Mouse (Mus musculus) midbrain, embryonic 14.5 days (tissue): ENCODE measurements at regions not wholly inside any gene's neighbourhood (a gene's known extent, or its start where the extent isn't known, plus 50 kb on each side); places are given as distances from the start of the nearest gene placed in this dataset.

Experiments
- ATAC-seq: fragments of 200-750 bp; cut with Nextera tagmentation; 2 replicates; pipeline ENCODE4 v1.8.0; 2017; ENCODE audit warnings: moderate number of reproducible peaks, moderate library complexity; ENCODE audit not compliant: low FRiP score, low TSS enrichment
- DNase-seq: peaks from one replicate; pipeline ENCODE4 v3.0.0-alpha.2; 2015
- H3K27ac ChIP-seq: fragments of 300-500 bp; sonication (generic); replicated peaks from 2 replicates; pipeline ENCODE4 v1.5.1; 2014; ENCODE audit warnings: mild to moderate bottlenecking, low read depth, low read length, moderate library complexity
- H3K27me3 ChIP-seq: fragments of 300-500 bp; sonication (generic); 2 replicates; pipeline ENCODE4 v1.6.1; 2014; ENCODE audit warnings: low read length, control low read depth, mixed read lengths; ENCODE audit not compliant: control insufficient read depth, insufficient read depth
- H3K36me3 ChIP-seq: fragments of 300-500 bp; sonication (generic); 2 replicates; pipeline ENCODE4 v1.6.1; 2014; ENCODE audit warnings: low read length, control low read depth; ENCODE audit not compliant: control insufficient read depth, insufficient read depth
- H3K4me1 ChIP-seq: fragments of 300-500 bp; sonication (generic); 2 replicates; pipeline ENCODE4 v1.6.1; 2014; ENCODE audit warnings: mild to moderate bottlenecking, antibody characterized with exemption, low read length, control low read depth; ENCODE audit not compliant: control insufficient read depth, insufficient read depth
- H3K4me2 ChIP-seq: fragments of 300-500 bp; sonication (generic); 2 replicates; pipeline ENCODE4 v1.6.1; 2014; ENCODE audit warnings: mild to moderate bottlenecking, low read length, moderate library complexity
- H3K4me3 ChIP-seq: fragments of 300-500 bp; sonication (generic); replicated peaks from 2 replicates; pipeline ENCODE4 v1.5.1; 2014; ENCODE audit warnings: low read depth, low read length
- H3K9ac ChIP-seq: fragments of 300-500 bp; sonication (generic); replicated peaks from 2 replicates; pipeline ENCODE4 v1.6.1; 2014; ENCODE audit warnings: mild to moderate bottlenecking, low read length, moderate library complexity
- H3K9me3 ChIP-seq: fragments of 300-500 bp; sonication (generic); 2 replicates; pipeline ENCODE4 v1.6.1; 2016; ENCODE audit warnings: low read length, control low read depth, mixed read lengths; ENCODE audit not compliant: control insufficient read depth
- WGBS: fragments of 180-500 bp; shearing (Covaris S2); extraction: QIAGEN DNeasy Blood & Tissue Kit; methylation state at CpG from one replicate; pipeline ENCODE4 v1.1.7; 2014; 5-methylcytosine and 5-hydroxymethylcytosine counted together

- ATAC-seq = no peak
- no peak overlapping the region for H3K4me2 ChIP-seq
Measured at GRCm38 (mm10) chr8:35205536-35205935, 560.1 kb upstream of the Gm19410 start.

GRCm38 (mm10) chr8:35206271-35206670 lies 559.3 kb upstream of the Gm19410 start:
- no peak for ATAC-seq
- no peaks in the 10 kb centered on the region for H3K27me3 ChIP-seq
- no peak overlapping the region for H3K9ac ChIP-seq
- no peak overlapping the region for H3K4me2 ChIP-seq
- no peak overlapping the region for H3K27ac ChIP-seq
- WGBS = 67% methylated on average over 6 of the region's 6 CpGs
- no peak for DNase-seq
- no peaks in the 10 kb centered on the region for H3K4me1 ChIP-seq
- no peak overlapping the region for H3K4me3 ChIP-seq
- no peaks in the 10 kb centered on the region for H3K36me3 ChIP-seq
- H3K9me3 ChIP-seq = no peaks in the 10 kb centered on the region

More at GRCm38 (mm10) chr8:35205536-35205935, 560.1 kb upstream of the Gm19410 start:
- Histone ChIP-seq H3K4me3 (no peak overlapping the region), H3K36me3 (no peaks in the 10 kb centered on the region), H3K27ac (no peak overlapping the region), H3K27me3 (no peaks in the 10 kb centered on the region), H3K4me1 (no peaks in the 10 kb centered on the region), H3K9me3 (no peaks in the 10 kb centered on the region), H3K9ac (no peak overlapping the region)
- DNase-seq = peak; percentile 69
- 19% methylated on average over 8 of the region's 8 CpGs for whole genome bisulfite sequencing

- WGBS = 89% methylated on average over 5 of the region's 5 CpGs
- H3K4me1 ChIP-seq = no peaks in the 10 kb centered on the region
- no peak overlapping the region for H3K9ac ChIP-seq
- no peak overlapping the region for H3K4me2 ChIP-seq
- no peak overlapping the region for H3K4me3 ChIP-seq
- H3K27ac ChIP-seq = no peak overlapping the region
- DNase-seq (no peak), ATAC-seq (no peak)
- no peaks in the 10 kb centered on the region for H3K27me3 ChIP-seq
- no peaks in the 10 kb centered on the region for H3K9me3 ChIP-seq
- no peaks in the 10 kb centered on the region for H3K36me3 ChIP-seq
Measured at GRCm38 (mm10) chr8:35208357-35208756, 557.2 kb upstream of the Gm19410 start.

- Histone ChIP-seq H3K4me3 (no peak overlapping the region), H3K4me2 (no peak overlapping the region), H3K4me1 (no peaks in the 10 kb centered on the region), H3K36me3 (no peaks in the 10 kb centered on the region), H3K9me3 (no peaks in the 10 kb centered on the region), H3K9ac (no peak overlapping the region), H3K27ac (no peak overlapping the region), H3K27me3 (no peaks in the 10 kb centered on the region)
- DNase-seq = no peak
- no peak for ATAC-seq
- WGBS = 78% methylated on average over 10 of the region's 10 CpGs
Measured at GRCm38 (mm10) chr8:35211506-35212452, 553.8 kb upstream of the Gm19410 start.

GRCm38 (mm10) chr8:35213515-35213914 lies 552.1 kb upstream of the Gm19410 start:
- Histone ChIP-seq H3K4me2 (no peak overlapping the region), H3K27me3 (no peaks in the 10 kb centered on the region), H3K4me3 (no peak overlapping the region), H3K4me1 (no peaks in the 10 kb centered on the region), H3K27ac (no peak overlapping the region), H3K36me3 (no peaks in the 10 kb centered on the region), H3K9me3 (no peaks in the 10 kb centered on the region), H3K9ac (no peak overlapping the region)
- WGBS = 81% methylated on average over 3 of the region's 3 CpGs
- no peak for ATAC-seq
- DNase-seq = no peak

- DNase-seq (no peak), ATAC-seq (no peak)
- no peaks in the 10 kb centered on the region for H3K36me3 ChIP-seq
- no peaks in the 10 kb centered on the region for H3K27me3 ChIP-seq
- H3K4me1 ChIP-seq = no peaks in the 10 kb centered on the region
- H3K4me3 ChIP-seq = no peak overlapping the region
- H3K4me2 ChIP-seq = no peak overlapping the region
- H3K27ac ChIP-seq = no peak overlapping the region
- 90% methylated on average over 11 of the region's 11 CpGs for WGBS
- no peak overlapping the region for H3K9ac ChIP-seq
- no peaks in the 10 kb centered on the region for H3K9me3 ChIP-seq
Measured at GRCm38 (mm10) chr8:35217604-35218003, 548.0 kb upstream of the Gm19410 start.

- DNase-seq (no peak), ATAC-seq (no peak)
- Histone ChIP-seq H3K27me3 (no peaks in the 10 kb centered on the region), H3K4me3 (no peak overlapping the region), H3K27ac (no peak overlapping the region), H3K36me3 (no peaks in the 10 kb centered on the region), H3K9me3 (no peaks in the 10 kb centered on the region), H3K4me2 (no peak overlapping the region), H3K4me1 (no peaks in the 10 kb centered on the region), H3K9ac (no peak overlapping the region)
- WGBS = 90% methylated on average over 4 of the region's 4 CpGs
Measured at GRCm38 (mm10) chr8:35218327-35218726, 547.3 kb upstream of the Gm19410 start.

GRCm38 (mm10) chr8:35224053-35224924 lies 541.3 kb upstream of the Gm19410 start:
- DNase-seq = no peak
- no peaks in the 10 kb centered on the region for H3K4me1 ChIP-seq
- no peak overlapping the region for H3K4me2 ChIP-seq
- no peak overlapping the region for H3K27ac ChIP-seq
- WGBS = 87% methylated on average over 18 of the region's 18 CpGs
- H3K9ac ChIP-seq = no peak overlapping the region
- no peaks in the 10 kb centered on the region for H3K27me3 ChIP-seq
- no peaks in the 10 kb centered on the region for H3K9me3 ChIP-seq
- ATAC-seq = no peak
- no peaks in the 10 kb centered on the region for H3K36me3 ChIP-seq
- no peak overlapping the region for H3K4me3 ChIP-seq
